Mouse (Mus musculus) thymus, postnatal 0 days (tissue): Measurements from ENCODE around the gene Fscb. TPM values are rescaled to one million over a fixed set of nuclear protein-coding genes. Genes with fewer than 3 reads are reported as not detected.

Source experiments
- DNase-seq: peaks from one replicate; pipeline ENCODE4 v3.0.0-alpha.2; 2015; ENCODE audit warnings: low spot score
- polyA plus RNA-seq: library from polyadenylated mRNA; unstranded; fragments of >200 nt; fragmentation: Nextera tagmentation; extraction: Ambion mirVana; gene quantifications from 2 replicates; pipeline ENCODE4 v1.2.1, GENCODE M21; 2015

Fscb gene
- polyA plus RNA-seq: not detected in 2 replicates

GRCm38 (mm10) chr12:64474590-64474989, at the start of gene Fscb:
TSS of gene Fscb (minus strand) at chr12:64474690.
- DNase-seq: no peak

- DNase-seq: no peak
Observed at GRCm38 (mm10) chr12:64516775-64517174, 42.3 kb upstream of the Fscb start.

- no peak for DNase-seq
Observed at GRCm38 (mm10) chr12:64513439-64513838, 38.9 kb upstream of the Fscb start.

GRCm38 (mm10) chr12:64497706-64498105, 23.2 kb upstream of the Fscb start:
- no peak for DNase-seq

GRCm38 (mm10) chr12:64473615-64474014, 875 bp downstream of the Fscb start:
- no peak for DNase-seq

GRCm38 (mm10) chr12:64473136-64473535, 1.4 kb downstream of the Fscb start:
- no peak for DNase-seq

GRCm38 (mm10) chr12:64455228-64455627, 19.3 kb downstream of the Fscb start:
- DNase-seq: no peak

- DNase-seq: no peak
Observed at GRCm38 (mm10) chr12:64449911-64450310, 24.6 kb downstream of the Fscb start.

- no peak for DNase-seq
Observed at GRCm38 (mm10) chr12:64436675-64437074, 37.8 kb downstream of the Fscb start.
